Mouse (Mus musculus): ENCODE data around the gene Prkd2. TPM values are rescaled to one million over a fixed set of nuclear protein-coding genes. Genes with fewer than 3 reads are reported as not detected.

Gene Prkd2
- total RNA-seq (2014; fragmentation: Nextera tagmentation) (9.6 and 14.6 TPM in 2 replicates), total RNA-seq (2017) (3.4 and 11.9 TPM in 2 replicates)

- ATAC-seq (replicated peaks; ENCODE audit: poor library complexity, severe bottlenecking), result peak; percentile 71
These were observed at the start of gene Prkd2 for GRCm38 (mm10) chr7:16842645-16843063. TSS of gene Prkd2 (plus strand) at chr7:16842902.

DNA sequence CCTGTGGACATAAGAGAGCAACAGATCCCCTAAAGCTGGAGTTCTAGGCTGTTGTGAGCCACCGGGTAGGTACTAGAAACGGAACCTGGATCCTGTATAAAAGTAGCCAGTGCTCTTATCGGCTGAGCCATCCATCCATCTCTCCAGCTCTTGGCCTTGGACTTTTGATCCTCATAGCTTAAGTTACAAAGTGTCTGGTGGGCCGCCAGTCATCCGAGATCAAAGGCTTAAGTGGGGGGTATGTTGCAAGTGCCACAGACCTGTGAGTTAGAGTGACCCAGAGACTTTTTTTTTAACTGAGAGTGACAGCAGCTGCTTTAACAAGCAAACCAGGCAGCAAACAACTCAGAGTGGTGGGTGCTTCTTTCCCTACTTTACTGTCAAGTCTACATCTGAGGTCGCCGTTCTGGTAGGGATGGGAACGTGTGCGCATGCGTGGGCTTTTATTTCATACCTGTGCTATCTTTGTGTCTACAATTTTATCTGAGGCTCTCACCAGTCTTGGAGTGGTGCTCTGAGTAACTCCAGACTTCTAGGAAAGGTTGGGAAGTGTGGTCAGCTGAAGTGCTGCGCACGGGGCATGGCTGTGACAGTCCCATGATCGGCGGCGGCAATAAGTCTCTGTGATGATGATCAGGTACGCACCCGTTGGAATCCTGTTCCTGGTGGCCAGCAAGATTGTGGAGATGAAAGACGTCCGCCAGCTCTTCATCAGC lies 49.5 kb upstream of the Prkd2 start:
- ATAC-seq (replicated peaks; ENCODE audit: poor library complexity, severe bottlenecking), result no peak

DNA sequence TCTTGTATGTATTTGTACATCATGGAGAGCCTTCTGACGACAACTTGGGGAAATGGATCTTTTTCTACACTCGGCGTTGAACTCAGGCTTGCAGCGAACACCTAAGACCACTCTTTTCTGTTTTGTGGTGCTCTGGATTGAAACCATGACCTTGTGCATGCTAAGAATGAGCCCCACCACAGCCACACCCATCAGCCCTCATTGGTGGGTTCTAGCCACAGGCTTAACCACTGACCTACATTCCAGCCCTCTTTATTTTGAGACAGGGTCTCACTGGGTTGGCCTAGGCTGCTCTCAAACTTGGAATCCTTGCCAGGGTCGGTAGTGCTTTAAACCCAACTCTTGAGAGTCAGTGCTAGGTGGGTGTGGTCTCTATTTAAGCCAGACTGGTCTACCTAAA lies 47.8 kb upstream of the Prkd2 start:
- no peak for ATAC-seq (replicated peaks; ENCODE audit: poor library complexity, severe bottlenecking)

GRCm38 (mm10) chr7:16804409-16805028 lies 38.2 kb upstream of the Prkd2 start:
- ATAC-seq (replicated peaks; ENCODE audit: poor library complexity, severe bottlenecking), result peak; percentile 56; the same call in 1 of the 2 replicates

GRCm38 (mm10) chr7:16807936-16808335 lies 34.8 kb upstream of the Prkd2 start:
- peak; percentile 51 for ATAC-seq (replicated peaks; ENCODE audit: poor library complexity, severe bottlenecking)

DNA sequence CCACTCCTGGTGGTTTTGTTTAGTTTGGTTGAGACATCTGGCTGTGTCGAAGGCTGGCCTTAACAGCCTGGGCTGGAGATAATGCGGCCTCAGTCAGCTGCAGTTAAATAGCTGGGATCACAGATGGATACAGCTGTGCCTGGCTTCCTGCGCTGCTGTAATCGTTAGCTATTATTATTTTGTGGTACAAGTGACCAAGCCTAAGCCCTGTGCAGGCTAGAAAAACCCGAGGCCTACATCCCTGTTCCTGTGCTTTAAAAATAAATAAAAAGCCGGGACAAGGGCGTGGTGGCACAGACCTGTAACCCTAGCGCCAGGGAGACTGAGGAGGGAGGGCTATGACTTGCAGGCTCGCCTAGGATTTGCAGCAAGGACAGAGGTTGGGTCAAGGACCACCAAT lies 34.1 kb upstream of the Prkd2 start:
- no peak for ATAC-seq (replicated peaks; ENCODE audit: poor library complexity, severe bottlenecking)

- ATAC-seq (replicated peaks; ENCODE audit: poor library complexity, severe bottlenecking), result peak; percentile 58
These were observed 33.0 kb upstream of the Prkd2 start for GRCm38 (mm10) chr7:16809739-16810138.

DNA sequence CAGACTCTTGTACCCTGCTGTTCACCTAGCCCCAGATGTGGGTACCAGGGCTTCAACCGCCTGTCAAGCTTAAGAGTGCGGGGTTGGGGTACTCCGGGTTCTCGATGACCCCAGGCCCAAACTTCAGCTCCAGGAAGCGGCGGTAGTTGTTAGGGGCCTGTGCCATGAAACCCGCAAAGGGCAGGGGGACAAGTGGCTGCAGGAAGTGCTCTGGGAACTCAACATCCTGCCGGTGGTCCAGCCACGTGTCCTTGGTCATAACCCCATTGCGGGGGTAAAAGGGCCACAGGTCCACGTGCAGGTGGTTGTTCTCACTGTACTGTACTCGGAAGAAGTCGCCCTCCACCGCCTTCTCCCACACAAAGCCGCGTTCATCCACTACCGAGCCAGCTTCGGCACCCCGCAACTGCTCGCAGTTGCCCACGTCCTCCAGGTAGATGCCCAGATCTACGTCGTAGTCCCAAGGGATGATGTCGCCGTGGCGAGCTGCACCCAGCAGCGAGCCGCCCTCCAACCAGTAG lies 32.2 kb upstream of the Prkd2 start:
- no peak for ATAC-seq (replicated peaks; ENCODE audit: poor library complexity, severe bottlenecking)

DNA sequence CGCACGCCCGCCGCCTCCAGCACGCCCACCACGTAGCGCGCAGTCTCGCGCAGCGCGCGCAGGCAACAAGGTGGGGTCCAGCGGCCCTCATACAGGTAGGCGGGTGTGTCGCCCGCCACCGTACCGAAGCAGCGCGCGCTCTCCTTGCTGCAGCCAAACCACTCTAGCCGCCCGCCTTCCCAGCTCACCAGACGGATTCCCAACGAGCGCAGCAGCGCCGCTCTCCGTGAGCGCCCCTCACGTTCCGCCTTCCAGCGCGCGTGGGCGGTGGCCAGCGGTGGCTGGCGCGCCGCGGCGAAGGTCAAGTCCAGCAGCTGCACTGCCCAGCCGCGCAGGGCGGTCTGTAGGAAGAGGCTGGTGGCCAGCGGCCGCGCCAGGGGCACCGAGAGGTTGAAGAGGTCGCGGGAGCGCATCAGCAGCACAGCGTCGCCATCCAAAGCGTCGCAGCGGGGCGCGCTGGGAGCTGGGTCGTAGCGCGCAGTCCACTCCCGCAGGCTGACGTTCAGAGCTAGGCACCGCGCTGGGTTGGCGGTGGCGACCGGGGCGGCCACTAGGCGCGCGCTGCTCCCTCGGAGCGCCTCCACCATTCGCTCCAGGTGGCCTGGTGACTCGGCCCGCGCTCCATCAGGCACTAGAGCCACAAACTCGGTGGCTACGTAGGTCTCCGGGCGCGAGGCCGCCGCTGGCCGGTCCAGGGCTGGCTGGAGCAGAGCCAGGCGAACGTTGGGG lies 31.6 kb upstream of the Prkd2 start:
- no peak for ATAC-seq (replicated peaks; ENCODE audit: poor library complexity, severe bottlenecking)

GRCm38 (mm10) chr7:16811649-16812070 lies 31.0 kb upstream of the Prkd2 start:
- ATAC-seq (replicated peaks; ENCODE audit: poor library complexity, severe bottlenecking), result no peak

- ATAC-seq (replicated peaks; ENCODE audit: poor library complexity, severe bottlenecking), result no peak
These were observed 30.2 kb upstream of the Prkd2 start for GRCm38 (mm10) chr7:16812505-16812904.

DNA sequence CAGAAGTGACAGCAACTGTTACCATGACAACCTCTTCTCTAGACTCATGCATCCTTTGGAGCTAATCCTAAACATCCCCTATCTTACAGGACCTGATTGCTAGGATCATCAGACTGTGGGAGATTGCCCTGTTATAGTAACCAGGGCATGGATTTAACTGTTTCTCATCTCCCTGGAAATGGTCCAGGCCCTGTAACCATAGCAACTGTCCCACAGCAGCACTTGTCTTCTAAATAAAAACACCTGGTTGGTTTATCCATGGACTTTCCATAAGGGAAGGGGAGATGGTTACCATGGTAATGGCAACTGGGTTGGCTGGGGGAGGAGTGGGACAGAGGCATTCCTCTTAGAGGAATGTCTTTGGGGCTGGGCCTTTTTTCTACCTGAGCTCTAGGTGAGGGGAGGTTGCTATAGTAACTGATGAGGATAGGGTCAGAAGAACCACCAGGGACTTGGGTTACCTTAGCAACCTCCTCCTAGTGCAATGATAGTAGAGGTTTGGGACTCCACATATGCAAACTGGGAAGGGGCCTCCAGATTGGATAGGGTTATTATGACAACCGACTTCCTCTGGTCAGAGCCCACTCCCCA lies 27.3 kb upstream of the Prkd2 start, which contains the start of gene Strn4:
Gene Strn4, plus strand, starts transcription at position 539 of the 591 bp plus-strand sequence.
- no peak for ATAC-seq (replicated peaks; ENCODE audit: poor library complexity, severe bottlenecking)

GRCm38 (mm10) chr7:16816078-16816474 lies 26.6 kb upstream of the Prkd2 start:
- peak; percentile 48 for ATAC-seq (replicated peaks; ENCODE audit: poor library complexity, severe bottlenecking)

DNA sequence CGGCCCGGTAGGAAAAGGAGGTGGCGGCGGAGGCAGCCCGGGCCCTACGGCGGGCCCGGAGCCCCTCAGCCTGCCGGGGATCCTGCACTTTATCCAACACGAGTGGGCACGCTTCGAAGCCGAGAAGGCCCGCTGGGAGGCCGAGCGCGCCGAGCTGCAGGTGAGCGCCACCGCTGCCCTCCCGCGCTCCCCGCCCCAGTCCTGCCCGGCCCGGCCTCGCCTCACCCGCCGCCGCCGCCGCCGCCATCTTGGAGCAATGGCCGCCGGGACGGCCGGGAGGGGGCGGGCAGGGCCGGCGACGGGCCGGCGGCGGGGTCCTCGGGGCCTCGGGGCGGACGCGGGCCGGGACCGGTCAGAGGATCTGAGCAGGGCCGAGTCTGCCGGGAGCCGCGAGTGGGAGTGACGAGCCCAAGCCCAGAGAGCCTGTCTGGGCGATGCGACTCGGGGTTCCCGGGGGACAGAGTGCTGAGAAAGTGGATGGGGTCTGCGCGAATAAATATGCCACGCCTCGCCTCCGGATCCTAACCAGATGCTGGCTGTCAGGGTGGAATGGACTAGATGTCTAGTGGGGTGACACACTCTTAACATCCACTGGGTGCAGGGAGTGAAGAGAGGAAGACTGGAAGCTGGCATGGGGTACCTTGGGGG lies 26.1 kb upstream of the Prkd2 start, which contains the start of gene Fkrp:
Gene Fkrp, minus strand, starts transcription at position 258 of the 648 bp plus-strand sequence.
- ATAC-seq (replicated peaks; ENCODE audit: poor library complexity, severe bottlenecking), result peak; percentile 23

DNA sequence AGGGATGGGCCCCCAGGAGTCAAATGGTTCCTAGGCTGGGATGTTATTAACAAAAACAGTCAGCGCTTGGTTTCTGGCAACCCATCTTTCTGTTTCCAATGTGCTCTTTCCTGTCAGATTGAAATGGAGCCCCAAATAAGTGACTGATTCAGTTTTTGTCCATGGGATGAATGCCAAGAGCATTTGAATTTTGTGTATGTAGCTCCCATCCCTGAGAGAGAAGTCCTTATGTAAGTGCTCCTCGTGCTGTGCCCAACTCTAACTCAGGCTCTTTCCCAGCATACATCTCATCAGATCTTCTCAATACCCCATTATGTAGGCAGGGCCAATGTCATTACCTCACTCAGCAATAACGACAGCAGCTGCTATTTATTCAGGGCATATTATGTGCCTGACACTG lies 25.0 kb upstream of the Prkd2 start:
- no peak for ATAC-seq (replicated peaks; ENCODE audit: poor library complexity, severe bottlenecking)

- ATAC-seq (replicated peaks; ENCODE audit: poor library complexity, severe bottlenecking), result no peak
These were observed 22.9 kb upstream of the Prkd2 start for GRCm38 (mm10) chr7:16819794-16820193.

DNA sequence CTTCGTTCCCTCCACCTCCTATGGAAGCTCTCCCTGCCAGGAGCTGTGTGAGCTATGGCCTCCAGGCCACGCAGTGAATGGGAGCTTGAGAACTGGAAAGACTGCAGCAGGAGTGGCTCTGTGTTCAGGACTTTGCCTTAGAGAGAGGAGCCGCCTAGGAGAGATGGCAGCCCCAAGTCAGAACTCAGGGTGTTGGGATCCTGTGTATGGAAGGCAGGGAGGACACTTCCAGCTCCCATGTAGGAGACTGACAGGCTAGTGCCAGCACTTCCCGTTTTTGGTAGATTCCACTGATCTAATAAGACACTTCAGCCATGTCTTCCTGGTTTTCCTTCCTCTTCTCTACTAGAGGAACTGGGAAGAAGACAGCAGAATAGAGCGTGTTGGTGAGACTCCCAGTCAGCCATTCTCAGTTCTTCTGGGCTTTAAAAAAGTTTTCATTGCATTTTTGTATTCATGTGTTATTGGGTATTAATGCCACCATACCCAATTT lies 22.4 kb upstream of the Prkd2 start:
- peak; percentile 68 for ATAC-seq (replicated peaks; ENCODE audit: poor library complexity, severe bottlenecking)

- no peak for ATAC-seq (replicated peaks; ENCODE audit: poor library complexity, severe bottlenecking)
These were observed 21.6 kb upstream of the Prkd2 start for GRCm38 (mm10) chr7:16821091-16821490.

GRCm38 (mm10) chr7:16821669-16822101 lies 21.0 kb upstream of the Prkd2 start:
- ATAC-seq (replicated peaks; ENCODE audit: poor library complexity, severe bottlenecking), result no peak

GRCm38 (mm10) chr7:16823734-16824133 lies 19.0 kb upstream of the Prkd2 start:
- no peak for ATAC-seq (replicated peaks; ENCODE audit: poor library complexity, severe bottlenecking)
